Mouse (Mus musculus) CH12.LX (cell line): ENCODE results near the gene Skap1.

Source experiments
- BHLHE40 ChIP-seq: IDR thresholded peaks from 2 replicates; pipeline ENCODE4 v1.6.1; 2011; ENCODE audit warnings: mild to moderate bottlenecking, low read depth, low read length, improper control_type of control experiment
- CHD2 ChIP-seq: IDR thresholded peaks from 2 replicates; pipeline ENCODE4 v1.6.1; 2011; ENCODE audit warnings: low read length, improper control_type of control experiment
- CTCF ChIP-seq, 2 experiments: IDR thresholded peaks in 1 of 2; conservative IDR thresholded peaks in 1 of 2; 2 replicates each; pipeline ENCODE4 v1.5.1; 2011 to 2012; ENCODE audit warnings: low read depth in 2 of 2, low read length in 2 of 2, improper control_type of control experiment in 1 of 2, inconsistent platforms in 1 of 2, mild to moderate bottlenecking in 1 of 2, moderate library complexity in 1 of 2
- E2F4 ChIP-seq: IDR thresholded peaks from 2 replicates; pipeline ENCODE4 v1.6.1; 2011; ENCODE audit warnings: low read depth, low read length, improper control_type of control experiment; ENCODE audit not compliant: insufficient replicate concordance
- ETS1 ChIP-seq: conservative IDR thresholded peaks from 2 replicates; pipeline ENCODE4 v1.6.1; 2012; ENCODE audit warnings: low read depth, mild to moderate bottlenecking, inconsistent platforms, low read length, improper control_type of control experiment, moderate library complexity
- JUN ChIP-seq: IDR thresholded peaks from 2 replicates; pipeline ENCODE4 v1.6.1; 2011; ENCODE audit warnings: low read depth, mild to moderate bottlenecking, low read length, improper control_type of control experiment, moderate library complexity; ENCODE audit not compliant: insufficient read depth
- MAFK ChIP-seq: IDR thresholded peaks from 2 replicates; pipeline ENCODE4 v1.6.1; 2011; ENCODE audit warnings: low read length, improper control_type of control experiment; ENCODE audit not compliant: insufficient replicate concordance
- MAX ChIP-seq: IDR thresholded peaks from 2 replicates; pipeline ENCODE4 v1.6.1; 2011; ENCODE audit warnings: low read length, improper control_type of control experiment
- MEF2A ChIP-seq: IDR thresholded peaks from 2 replicates; pipeline ENCODE4 v1.6.1; 2014; ENCODE audit warnings: low read depth, mild to moderate bottlenecking, inconsistent platforms, low read length, improper control_type of control experiment, borderline replicate concordance
- POLR2A ChIP-seq: IDR thresholded peaks from 2 replicates; pipeline ENCODE4 v1.6.1; 2011; ENCODE audit warnings: low read depth, mild to moderate bottlenecking, improper control_type of control experiment, low read length

DNA sequence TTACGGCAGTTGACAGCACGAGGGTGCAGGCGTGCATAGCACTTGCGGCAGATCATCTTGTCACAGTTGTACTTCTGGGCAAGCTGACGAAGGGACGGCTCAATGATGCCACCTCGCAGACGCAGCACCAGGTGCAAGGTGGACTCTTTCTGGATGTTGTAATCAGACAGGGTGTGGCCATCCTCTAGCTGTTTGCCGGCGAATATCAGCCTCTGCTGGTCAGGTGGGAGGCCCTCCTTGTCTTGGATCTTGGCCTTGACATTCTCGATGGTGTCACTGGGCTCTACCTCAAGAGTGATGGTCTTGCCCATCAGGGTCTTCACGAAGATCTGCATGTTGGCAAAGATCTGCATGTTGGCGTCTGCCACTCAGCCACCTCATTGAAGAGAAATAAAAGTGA is 331.1 kb downstream of the Skap1 start:
- TF ChIP-seq MAFK (no peak), CHD2 (no peak), JUN (no peak), ETS1 (no peak), E2F4 (no peak), POLR2A (no peak), CTCF (conservative IDR thresholded peaks at IDR 0.05 in 1 of 2, IDR thresholded peaks at IDR 0.05 in 1 of 2; ENCODE audit: low read depth in 2 of 2, low read length in 2 of 2) (no peak), MAX (no peak), MEF2A (no peak), BHLHE40 (no peak)
